Mouse (Mus musculus): Measurements from ENCODE around the gene Prss44. TPM values are rescaled to one million over a fixed set of nuclear protein-coding genes. Genes with fewer than 3 reads are reported as not detected.
"Not testable (repeated sequence)": the region's sequence is repeated elsewhere in the genome, so short reads cannot be mapped to it uniquely, and the experiment has no call there.

The Prss44 gene
- polyA plus RNA-seq, 1 experiment from 2014 or later: not detected

DNA sequence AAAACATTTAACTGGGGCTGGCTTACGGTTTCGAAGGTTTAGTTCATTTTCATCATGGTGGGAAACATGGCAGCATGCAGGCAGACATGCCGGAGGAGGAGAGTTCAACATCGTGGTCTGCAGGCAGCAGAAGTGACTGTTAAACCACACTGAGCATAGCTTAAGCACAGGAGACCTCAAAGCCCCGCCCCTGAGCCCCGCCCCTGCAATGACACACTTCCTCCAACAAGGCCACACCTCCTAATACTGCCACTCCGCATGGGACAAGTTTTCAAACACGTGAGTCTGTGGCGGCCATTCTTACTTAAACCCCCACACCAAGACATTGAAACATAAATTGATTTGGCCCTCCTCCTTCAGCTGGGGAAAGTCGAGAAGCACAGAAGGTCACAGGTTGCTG, 16.8 kb upstream of the Prss44 start:
- Histone ChIP-seq H3K27me3 (no peaks in the 10 kb centered on the region), H3K9me3 (no peaks in the 10 kb centered on the region), H3K4me2 (no peak overlapping the region), H3K4me1 (replicated peaks) (no peaks in the 10 kb centered on the region), H3K27ac (no peak overlapping the region), H3K4me3 (no peak overlapping the region), H3K36me3 (no peaks in the 10 kb centered on the region), H3K9ac (no peak overlapping the region)
- ATAC-seq (ENCODE audit: low FRiP score): no peak
- 84% methylated on average over 10 of the region's 10 CpGs for WGBS

- WGBS: 94% methylated on average over 14 of the region's 14 CpGs
Observed at GRCm38 (mm10) chr9:110797866-110798265, 15.9 kb upstream of the Prss44 start, which contains the start of gene Prss42. Prss42 (plus strand) TSS chr9:110798166.

GRCm38 (mm10) chr9:110800834-110801479, 12.8 kb upstream of the Prss44 start:
- H3K9me3 ChIP-seq: no peaks in the 10 kb centered on the region
- no peak overlapping the region for H3K9ac ChIP-seq
- no peak overlapping the region for H3K27ac ChIP-seq
- no peak for ATAC-seq (ENCODE audit: low FRiP score)
- 96% methylated on average over 8 of the region's 8 CpGs for WGBS
- no peaks in the 10 kb centered on the region for H3K4me1 ChIP-seq (replicated peaks)
- no peaks in the 10 kb centered on the region for H3K36me3 ChIP-seq
- H3K4me3 ChIP-seq: no peak overlapping the region
- H3K27me3 ChIP-seq: no peaks in the 10 kb centered on the region
- no peak overlapping the region for H3K4me2 ChIP-seq

More at GRCm38 (mm10) chr9:110797866-110798265, 15.9 kb upstream of the Prss44 start, which contains the start of gene Prss42:
- no peak within 1 kb of the TSS for H3K4me3 ChIP-seq
- no peaks in the 10 kb centered on the region for H3K36me3 ChIP-seq
- no peaks in the 10 kb centered on the region for H3K9me3 ChIP-seq
- H3K27ac ChIP-seq: no peak within 1 kb of the TSS
- no peaks in the 10 kb centered on the region for H3K4me1 ChIP-seq (replicated peaks)
- no peaks in the 10 kb centered on the region for H3K27me3 ChIP-seq
- H3K9ac ChIP-seq: no peak within 1 kb of the TSS
- ATAC-seq (ENCODE audit: low FRiP score): no peak
- no peak within 1 kb of the TSS for H3K4me2 ChIP-seq

- WGBS: 75% methylated on average over 4 of the region's 4 CpGs
- H3K4me3 ChIP-seq: no peak overlapping the region
- no peak overlapping the region for H3K9ac ChIP-seq
- no peaks in the 10 kb centered on the region for H3K27me3 ChIP-seq
- H3K9me3 ChIP-seq: no peaks in the 10 kb centered on the region
- H3K4me2 ChIP-seq: no peak overlapping the region
- no peaks in the 10 kb centered on the region for H3K4me1 ChIP-seq (replicated peaks)
- no peak for ATAC-seq (ENCODE audit: low FRiP score)
- no peaks in the 10 kb centered on the region for H3K36me3 ChIP-seq
- H3K27ac ChIP-seq: no peak overlapping the region
Observed at GRCm38 (mm10) chr9:110803294-110803693, 10.5 kb upstream of the Prss44 start.

DNA sequence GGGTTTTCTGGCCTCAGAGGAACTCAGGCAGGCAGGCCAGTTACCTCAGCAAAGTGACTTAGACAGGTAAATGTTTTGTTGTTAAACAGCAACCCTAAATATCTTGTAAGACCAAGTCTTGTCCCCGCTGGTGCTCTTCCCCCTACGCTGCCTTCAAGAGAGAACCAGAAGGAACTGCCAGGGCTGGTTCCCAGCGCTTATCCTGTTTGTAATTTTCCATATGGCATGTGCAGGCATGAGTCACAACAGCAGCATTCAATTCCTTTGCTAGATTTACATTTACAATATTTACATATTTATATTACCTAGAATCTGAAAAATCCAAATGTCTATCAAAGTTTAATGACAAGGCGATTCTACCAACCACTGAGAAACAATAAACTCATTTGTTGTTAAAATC, 3.7 kb upstream of the Prss44 start:
- H3K9me3 ChIP-seq: no peaks in the 10 kb centered on the region
- H3K27me3 ChIP-seq: no peaks in the 10 kb centered on the region
- H3K4me1 ChIP-seq (replicated peaks): no peaks in the 10 kb centered on the region
- H3K36me3 ChIP-seq: no peaks in the 10 kb centered on the region
- no peak overlapping the region for H3K9ac ChIP-seq
- no peak overlapping the region for H3K27ac ChIP-seq
- WGBS: 88% methylated on average over 4 of the region's 4 CpGs
- H3K4me3 ChIP-seq: no peak overlapping the region
- no peak for ATAC-seq (ENCODE audit: low FRiP score)
- no peak overlapping the region for H3K4me2 ChIP-seq

GRCm38 (mm10) chr9:110820546-110820945, 6.8 kb downstream of the Prss44 start:
- not testable (repeated sequence) for H3K27ac ChIP-seq; ATAC-seq (ENCODE audit: low FRiP score); H3K4me2 ChIP-seq; H3K9me3 ChIP-seq; H3K27me3 ChIP-seq; H3K4me3 ChIP-seq; H3K9ac ChIP-seq; H3K36me3 ChIP-seq; H3K4me1 ChIP-seq (replicated peaks)

GRCm38 (mm10) chr9:110821436-110821835, 7.6 kb downstream of the Prss44 start:
- 83% methylated on average over 7 of the region's 7 CpGs for WGBS

GRCm38 (mm10) chr9:110825426-110825825, 11.6 kb downstream of the Prss44 start:
- Histone ChIP-seq H3K27me3 (0 out of 2 replicates have a peak, but pooled peaks cover 4% of the 10 kb centered on the region), H3K4me1 (replicated peaks) (no peaks in the 10 kb centered on the region), H3K4me3 (no peak overlapping the region), H3K9me3 (no peaks in the 10 kb centered on the region), H3K9ac (no peak overlapping the region), H3K27ac (no peak overlapping the region), H3K36me3 (no peaks in the 10 kb centered on the region), H3K4me2 (no peak overlapping the region)
- ATAC-seq (ENCODE audit: low FRiP score): no peak
- 84% methylated on average over 4 of the region's 4 CpGs for WGBS

More at GRCm38 (mm10) chr9:110821436-110821835, 7.6 kb downstream of the Prss44 start:
- no peak for ATAC-seq (ENCODE audit: low FRiP score)
- no peak overlapping the region for H3K4me3 ChIP-seq
- no peak overlapping the region for H3K4me2 ChIP-seq
- no peak overlapping the region for H3K27ac ChIP-seq
- H3K4me1 ChIP-seq (replicated peaks): no peaks in the 10 kb centered on the region
- H3K9ac ChIP-seq: no peak overlapping the region
- H3K9me3 ChIP-seq: no peaks in the 10 kb centered on the region
- no peaks in the 10 kb centered on the region for H3K36me3 ChIP-seq
- peaks cover 8% of the 10 kb centered on the region; the same call in 1 of the 2 replicates for H3K27me3 ChIP-seq

DNA sequence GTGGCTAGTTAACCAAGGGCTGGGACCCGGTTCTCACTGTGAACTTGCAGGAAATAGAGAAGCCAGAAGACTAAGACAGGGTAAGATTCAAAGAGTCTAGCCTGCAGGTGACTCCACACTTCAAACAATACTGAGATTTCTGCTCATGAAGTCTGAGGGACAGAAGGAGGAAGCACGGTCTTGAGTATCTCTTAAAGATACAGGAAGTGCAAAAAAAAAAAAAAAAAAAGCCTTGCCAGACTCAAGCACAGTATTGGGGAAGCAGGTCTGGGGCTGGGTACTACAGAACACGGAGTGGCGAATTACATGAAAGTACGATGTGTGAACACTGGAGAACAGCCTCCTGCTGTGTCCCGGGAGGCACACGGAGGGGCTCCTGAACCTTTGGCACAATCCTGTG, 12.0 kb downstream of the Prss44 start:
- Histone ChIP-seq H3K27ac (no peak overlapping the region), H3K36me3 (no peaks in the 10 kb centered on the region), H3K27me3 (0 out of 2 replicates have a peak, but pooled peaks cover 4% of the 10 kb centered on the region), H3K4me1 (replicated peaks) (no peaks in the 10 kb centered on the region), H3K9me3 (no peaks in the 10 kb centered on the region), H3K4me2 (no peak overlapping the region), H3K4me3 (no peak overlapping the region), H3K9ac (no peak overlapping the region)
- whole genome bisulfite sequencing: 71% methylated on average over 7 of the region's 7 CpGs
- ATAC-seq (ENCODE audit: low FRiP score): no peak

GRCm38 (mm10) chr9:110826390-110826789, 12.6 kb downstream of the Prss44 start, which contains the start of gene Prss43:
Prss43 (plus strand) TSS chr9:110826690.
- Histone ChIP-seq H3K4me2 (no peak within 1 kb of the TSS), H3K27me3 (0 out of 2 replicates have a peak, but pooled peaks cover 4% of the 10 kb centered on the region), H3K4me3 (no peak within 1 kb of the TSS), H3K9ac (no peak within 1 kb of the TSS), H3K27ac (no peak within 1 kb of the TSS), H3K4me1 (replicated peaks) (no peaks in the 10 kb centered on the region), H3K36me3 (no peaks in the 10 kb centered on the region), H3K9me3 (no peaks in the 10 kb centered on the region)
- WGBS: 83% methylated on average over 3 of the region's 3 CpGs
- ATAC-seq (ENCODE audit: low FRiP score): no peak

DNA sequence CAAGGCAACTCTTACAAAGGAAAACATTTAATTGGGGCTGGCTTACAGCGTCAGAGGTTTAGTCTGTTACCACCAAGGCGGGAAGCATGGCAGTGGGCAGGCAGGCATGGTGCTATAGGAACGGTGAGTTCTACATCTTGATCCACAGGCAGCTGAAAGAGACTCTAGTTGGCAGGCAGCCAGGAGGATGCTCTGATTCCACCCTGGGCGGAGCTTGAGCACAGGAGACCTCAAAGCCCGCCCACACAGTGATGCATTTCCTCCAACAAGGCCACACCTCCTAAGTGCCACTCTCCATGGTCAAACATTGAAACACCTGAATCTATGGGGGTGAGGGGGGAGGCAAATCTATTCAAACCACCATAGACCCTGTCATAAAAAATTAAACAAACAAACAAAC, 19.2 kb downstream of the Prss44 start:
- Histone ChIP-seq H3K9me3 (no peaks in the 10 kb centered on the region), H3K27me3 (no peaks in the 10 kb centered on the region), H3K4me3 (no peak overlapping the region), H3K4me1 (replicated peaks) (no peaks in the 10 kb centered on the region; the same call in 1 of the 2 replicates), H3K4me2 (no peak overlapping the region), H3K9ac (no peak overlapping the region), H3K27ac (no peak overlapping the region), H3K36me3 (no peaks in the 10 kb centered on the region)
- WGBS: 78% methylated on average over 5 of the region's 5 CpGs
- no peak for ATAC-seq (ENCODE audit: low FRiP score)

DNA sequence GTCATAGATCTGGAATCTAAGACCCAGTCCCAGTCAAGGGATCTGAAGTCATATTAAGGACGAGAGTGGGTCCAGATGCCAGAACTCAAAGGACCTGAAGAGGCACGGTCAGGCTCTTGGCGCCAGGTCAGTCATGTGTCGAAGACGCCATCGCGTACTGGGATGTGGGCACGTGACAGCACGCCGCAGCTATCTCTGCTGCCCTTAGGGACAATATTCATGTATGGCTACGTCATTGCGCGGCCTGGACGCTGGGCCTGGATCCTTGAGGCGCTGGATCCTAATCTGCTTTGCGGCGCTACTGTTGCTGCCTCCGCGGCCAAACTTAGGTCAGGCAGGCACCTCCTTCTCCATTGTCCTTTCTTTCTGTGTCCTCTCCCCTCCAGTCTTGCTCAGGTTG, 20.6 kb downstream of the Prss44 start, which contains the start of gene Prss45:
Gene Prss45, plus strand, starts transcription at position 178 of the 400 bp plus-strand sequence.
- Histone ChIP-seq H3K4me2 (no peak within 1 kb of the TSS), H3K36me3 (no peaks in the 10 kb centered on the region), H3K9me3 (no peaks in the 10 kb centered on the region), H3K27me3 (no peaks in the 10 kb centered on the region), H3K4me1 (replicated peaks) (no peaks in the 10 kb centered on the region; the same call in 1 of the 2 replicates), H3K27ac (no peak within 1 kb of the TSS), H3K9ac (no peak within 1 kb of the TSS), H3K4me3 (no peak within 1 kb of the TSS)
- ATAC-seq (ENCODE audit: low FRiP score): no peak
- WGBS: 84% methylated on average over 19 of the region's 19 CpGs

GRCm38 (mm10) chr9:110834961-110835360, 21.2 kb downstream of the Prss44 start:
- no peak for ATAC-seq (ENCODE audit: low FRiP score)
- WGBS: 33% methylated on average over 10 of the region's 10 CpGs
- no peak overlapping the region for H3K9ac ChIP-seq

More at GRCm38 (mm10) chr9:110834961-110835360, 21.2 kb downstream of the Prss44 start:
- Histone ChIP-seq H3K4me2 (no peak overlapping the region), H3K27me3 (no peaks in the 10 kb centered on the region), H3K4me3 (no peak overlapping the region), H3K4me1 (replicated peaks) (no peaks in the 10 kb centered on the region; the same call in 1 of the 2 replicates), H3K9me3 (no peaks in the 10 kb centered on the region), H3K27ac (no peak overlapping the region), H3K36me3 (no peaks in the 10 kb centered on the region)
